Mouse (Mus musculus): ENCODE measurements around the gene Prap1. TPM values are rescaled to one million over a fixed set of nuclear protein-coding genes. Genes with fewer than 3 reads are reported as not detected.

Gene Prap1
- polyA plus RNA-seq, 1 experiment from 2014 or later = not detected

DNA sequence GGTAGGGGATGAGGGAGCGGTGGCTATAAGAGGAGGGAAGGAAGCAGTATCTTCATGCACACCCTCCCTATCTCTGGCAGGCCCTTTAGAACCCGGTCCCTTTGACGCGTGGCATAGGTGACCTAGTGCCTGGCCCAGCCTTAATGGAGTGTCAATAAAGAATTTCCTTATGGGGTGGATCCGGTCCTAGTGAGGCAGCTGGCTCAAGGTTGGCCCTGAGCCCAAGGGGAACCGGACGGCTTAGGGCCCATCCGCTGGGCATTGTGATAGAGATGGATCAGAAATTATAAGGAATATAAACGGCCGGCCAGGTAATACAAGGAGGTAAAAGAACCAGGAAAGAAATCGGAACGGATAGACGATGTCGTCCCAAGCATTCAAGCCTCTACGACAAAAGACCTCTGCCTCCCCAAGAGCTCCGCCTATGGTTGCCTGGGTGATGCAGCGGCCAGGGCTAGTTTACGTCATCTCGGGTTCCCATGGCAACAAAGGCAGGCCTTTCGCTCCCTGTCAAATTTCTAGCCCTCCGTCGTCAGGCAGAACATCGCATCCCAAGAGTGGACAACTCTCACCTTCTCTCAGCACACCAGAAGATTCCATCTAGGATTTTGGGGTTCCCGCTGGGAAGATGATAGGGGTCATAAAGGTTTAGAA, 12.6 kb upstream of the Prap1 start:
- H3K4me2 ChIP-seq (ENCODE audit: low read depth, low read length) = peak overlapping the region; percentile 37
- H3K9ac ChIP-seq (ENCODE audit: low read length) = no peak overlapping the region
- ATAC-seq (ENCODE audit: low read depth) = peak; percentile 77
- no peaks in the 10 kb centered on the region for H3K9me3 ChIP-seq (ENCODE audit: control insufficient read depth, low read length)
- no peak overlapping the region for H3K27ac ChIP-seq (ENCODE audit: low read length)
- no peaks in the 10 kb centered on the region; the same call in 1 of the 2 replicates for H3K4me1 ChIP-seq (replicated peaks; ENCODE audit: control insufficient read depth, insufficient read depth, low read length)
- 3% methylated on average over 24 of the region's 24 CpGs for WGBS
- peaks cover 39% of the 10 kb centered on the region for H3K27me3 ChIP-seq (ENCODE audit: control insufficient read depth, insufficient read depth, low read depth, low read length)
- H3K4me3 ChIP-seq (ENCODE audit: low read length) = peak overlapping the region; percentile 17
- no peaks in the 10 kb centered on the region for H3K36me3 ChIP-seq (ENCODE audit: control insufficient read depth, insufficient read depth, low read length)

DNA sequence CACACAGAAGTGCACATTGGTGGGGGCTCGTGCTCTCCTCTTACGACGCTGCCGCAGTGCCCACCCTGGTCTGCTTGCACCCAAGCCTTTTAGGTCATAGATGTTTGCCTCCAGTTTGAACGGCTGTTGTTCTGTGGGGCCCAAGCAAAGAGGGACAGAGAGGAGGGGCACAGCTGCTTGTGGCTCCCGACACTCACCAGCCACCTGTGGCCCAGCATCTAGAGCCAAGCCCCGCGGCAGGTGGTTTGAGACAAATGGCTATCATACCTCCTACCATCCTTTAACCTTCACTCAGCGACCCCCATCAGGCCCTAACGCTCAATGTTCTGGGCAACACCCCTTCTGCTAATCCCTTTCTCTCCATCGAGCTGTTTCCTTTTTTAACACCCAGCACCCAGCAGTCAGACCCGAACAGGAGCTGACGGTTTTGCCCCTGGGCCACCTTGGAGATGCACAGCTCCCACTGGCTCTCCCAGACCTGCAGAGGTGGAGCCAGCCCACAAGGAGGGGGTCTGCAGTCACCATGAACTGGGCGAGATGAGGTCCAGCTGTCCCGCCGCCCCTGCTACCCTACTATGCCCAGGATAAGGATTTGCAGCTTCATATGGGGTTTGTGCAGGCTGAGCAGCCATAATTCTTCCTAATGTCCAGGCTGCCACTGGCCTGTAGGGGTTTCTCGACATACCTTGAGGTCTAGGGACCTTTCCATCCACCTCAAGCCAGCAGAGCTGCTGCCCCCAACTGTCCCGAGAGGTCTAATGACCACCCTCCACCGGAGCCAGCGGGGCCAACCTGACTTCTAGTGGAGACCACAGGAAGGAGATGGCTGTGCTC, 11.6 kb upstream of the Prap1 start:
- Histone ChIP-seq H3K27me3 (ENCODE audit: control insufficient read depth, insufficient read depth, low read depth, low read length) (peaks cover 39% of the 10 kb centered on the region), H3K36me3 (ENCODE audit: control insufficient read depth, insufficient read depth, low read length) (no peaks in the 10 kb centered on the region), H3K27ac (ENCODE audit: low read length) (no peak overlapping the region), H3K4me1 (replicated peaks; ENCODE audit: control insufficient read depth, insufficient read depth, low read length) (no peaks in the 10 kb centered on the region; the same call in 1 of the 2 replicates), H3K9me3 (ENCODE audit: control insufficient read depth, low read length) (no peaks in the 10 kb centered on the region), H3K9ac (ENCODE audit: low read length) (no peak overlapping the region), H3K4me2 (ENCODE audit: low read depth, low read length) (no peak overlapping the region), H3K4me3 (ENCODE audit: low read length) (no peak overlapping the region)
- ATAC-seq (ENCODE audit: low read depth) = no peak
- WGBS = 18% methylated on average over 20 of the region's 20 CpGs

DNA sequence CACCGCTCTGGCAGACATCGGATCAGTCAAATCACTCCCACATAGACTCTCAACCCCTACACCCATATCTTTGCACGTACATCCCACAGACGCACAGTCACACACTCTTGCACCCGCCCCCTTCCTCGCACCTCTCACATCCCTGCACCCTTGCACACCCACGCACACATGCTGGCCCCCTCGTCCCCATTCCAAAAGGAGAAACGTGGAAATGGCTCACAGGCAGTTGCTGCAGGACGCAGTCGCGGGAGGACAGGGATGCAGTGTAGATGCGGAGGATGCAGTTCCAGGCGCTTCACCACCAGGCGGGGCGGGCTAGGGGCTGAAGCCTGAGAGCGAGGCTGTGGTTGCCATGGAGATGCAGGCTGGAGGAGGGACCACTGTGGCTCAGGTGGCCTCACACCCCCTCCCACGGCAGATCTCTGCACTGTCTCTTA, 10.9 kb upstream of the Prap1 start, which contains the start of gene Caly:
Gene Caly, minus strand, starts transcription at position 307 of the 437 bp plus-strand sequence.
- ATAC-seq (ENCODE audit: low read depth) = no peak

DNA sequence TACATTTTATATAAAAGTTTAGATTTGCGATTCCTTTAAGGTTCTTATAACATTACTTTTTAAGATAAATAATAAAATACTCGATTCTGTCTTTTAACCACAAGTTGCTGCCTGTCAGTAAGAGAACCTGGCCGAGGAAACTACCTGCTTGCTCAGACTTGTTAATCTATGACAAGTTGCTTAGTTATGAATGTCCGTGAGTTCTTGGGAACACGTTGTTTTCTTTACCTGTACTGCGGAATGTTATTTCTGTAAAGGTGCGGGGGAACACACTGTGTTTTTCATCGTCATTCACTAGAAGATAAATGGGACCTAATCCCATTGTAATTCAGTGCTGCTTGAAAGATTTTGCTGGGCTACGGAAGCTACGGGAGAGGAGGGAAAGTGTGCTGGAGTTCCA, 2.6 kb upstream of the Prap1 start:
- no peak overlapping the region for H3K4me3 ChIP-seq (ENCODE audit: low read length)
- no peaks in the 10 kb centered on the region for H3K4me1 ChIP-seq (replicated peaks; ENCODE audit: control insufficient read depth, insufficient read depth, low read length)
- 74% methylated on average over 10 of the region's 10 CpGs for WGBS
- no peak overlapping the region for H3K9ac ChIP-seq (ENCODE audit: low read length)
- no peaks in the 10 kb centered on the region for H3K36me3 ChIP-seq (ENCODE audit: control insufficient read depth, insufficient read depth, low read length)
- no peaks in the 10 kb centered on the region for H3K9me3 ChIP-seq (ENCODE audit: control insufficient read depth, low read length)
- ATAC-seq (ENCODE audit: low read depth) = no peak
- no peaks in the 10 kb centered on the region; the same call in 1 of the 2 replicates for H3K27me3 ChIP-seq (ENCODE audit: control insufficient read depth, insufficient read depth, low read depth, low read length)
- no peak overlapping the region for H3K27ac ChIP-seq (ENCODE audit: low read length)
- H3K4me2 ChIP-seq (ENCODE audit: low read depth, low read length) = no peak overlapping the region

More for the DNA sequence above, 10.9 kb upstream of the Prap1 start, which contains the start of gene Caly:
- H3K27ac ChIP-seq (ENCODE audit: low read length) = no peak within 1 kb of the TSS
- no peaks in the 10 kb centered on the region for H3K9me3 ChIP-seq (ENCODE audit: control insufficient read depth, low read length)
- no peaks in the 10 kb centered on the region; the same call in 1 of the 2 replicates for H3K4me1 ChIP-seq (replicated peaks; ENCODE audit: control insufficient read depth, insufficient read depth, low read length)
- WGBS = 4% methylated on average over 18 of the region's 18 CpGs
- H3K4me2 ChIP-seq (ENCODE audit: low read depth, low read length) = no peak within 1 kb of the TSS
- no peak within 1 kb of the TSS for H3K9ac ChIP-seq (ENCODE audit: low read length)
- H3K36me3 ChIP-seq (ENCODE audit: control insufficient read depth, insufficient read depth, low read length) = no peaks in the 10 kb centered on the region
- H3K4me3 ChIP-seq (ENCODE audit: low read length) = no peak within 1 kb of the TSS
- H3K27me3 ChIP-seq (ENCODE audit: control insufficient read depth, insufficient read depth, low read depth, low read length) = peaks cover 39% of the 10 kb centered on the region

DNA sequence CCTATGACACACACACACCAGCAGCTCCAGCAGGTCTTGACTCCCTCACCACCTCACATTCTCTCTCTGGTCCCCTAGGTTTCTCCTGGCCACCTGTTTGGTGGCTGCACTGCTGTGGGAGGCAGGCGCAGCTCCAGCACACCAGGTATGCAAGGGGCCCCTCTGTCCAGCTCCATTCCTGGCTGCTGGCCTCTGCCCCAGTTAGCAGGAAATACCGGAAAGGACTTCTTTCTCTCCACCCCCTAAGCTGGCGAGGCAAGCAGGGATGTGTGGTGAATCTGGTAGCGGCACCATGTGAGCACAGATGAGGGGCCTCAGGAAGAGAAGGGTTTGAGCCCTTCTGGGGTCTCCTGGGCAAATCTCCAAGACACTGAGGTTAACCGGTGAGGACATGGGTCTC, 1.8 kb downstream of the Prap1 start:
- no peak for ATAC-seq (ENCODE audit: low read depth)
- Histone ChIP-seq H3K36me3 (ENCODE audit: control insufficient read depth, insufficient read depth, low read length) (no peaks in the 10 kb centered on the region), H3K4me3 (ENCODE audit: low read length) (no peak overlapping the region), H3K27ac (ENCODE audit: low read length) (no peak overlapping the region), H3K4me2 (ENCODE audit: low read depth, low read length) (no peak overlapping the region), H3K9ac (ENCODE audit: low read length) (no peak overlapping the region), H3K4me1 (replicated peaks; ENCODE audit: control insufficient read depth, insufficient read depth, low read length) (no peaks in the 10 kb centered on the region), H3K27me3 (ENCODE audit: control insufficient read depth, insufficient read depth, low read depth, low read length) (no peaks in the 10 kb centered on the region), H3K9me3 (ENCODE audit: control insufficient read depth, low read length) (no peaks in the 10 kb centered on the region)
- 40% methylated on average over 5 of the region's 5 CpGs for WGBS

DNA sequence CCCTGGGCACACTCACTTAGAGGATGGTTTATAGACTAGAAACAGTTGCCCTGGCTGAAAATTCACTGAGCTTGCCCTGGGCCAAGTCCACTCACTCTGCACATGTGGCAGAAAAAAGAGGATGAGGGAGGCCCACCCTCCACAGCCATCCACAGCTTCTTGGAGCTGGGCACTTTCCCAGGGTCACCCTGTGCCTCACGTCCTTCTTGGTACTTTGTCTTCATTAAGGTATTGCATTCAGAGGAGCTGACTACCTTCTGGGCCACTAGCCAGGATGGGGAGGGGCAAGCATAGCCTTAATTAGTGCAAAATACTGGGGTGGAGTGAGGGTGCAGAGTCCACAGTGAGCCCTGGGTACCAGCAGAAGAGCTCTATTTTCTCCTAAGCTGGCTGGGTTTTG, 2.4 kb downstream of the Prap1 start:
- H3K4me1 ChIP-seq (replicated peaks; ENCODE audit: control insufficient read depth, insufficient read depth, low read length) = no peaks in the 10 kb centered on the region
- no peaks in the 10 kb centered on the region for H3K9me3 ChIP-seq (ENCODE audit: control insufficient read depth, low read length)
- H3K27ac ChIP-seq (ENCODE audit: low read length) = no peak overlapping the region
- no peak for ATAC-seq (ENCODE audit: low read depth)
- no peak overlapping the region for H3K9ac ChIP-seq (ENCODE audit: low read length)
- H3K4me3 ChIP-seq (ENCODE audit: low read length) = no peak overlapping the region
- WGBS = 27% methylated on average over 1 of the region's 1 CpGs
- no peak overlapping the region for H3K4me2 ChIP-seq (ENCODE audit: low read depth, low read length)
- no peaks in the 10 kb centered on the region for H3K36me3 ChIP-seq (ENCODE audit: control insufficient read depth, insufficient read depth, low read length)
- H3K27me3 ChIP-seq (ENCODE audit: control insufficient read depth, insufficient read depth, low read depth, low read length) = no peaks in the 10 kb centered on the region

DNA sequence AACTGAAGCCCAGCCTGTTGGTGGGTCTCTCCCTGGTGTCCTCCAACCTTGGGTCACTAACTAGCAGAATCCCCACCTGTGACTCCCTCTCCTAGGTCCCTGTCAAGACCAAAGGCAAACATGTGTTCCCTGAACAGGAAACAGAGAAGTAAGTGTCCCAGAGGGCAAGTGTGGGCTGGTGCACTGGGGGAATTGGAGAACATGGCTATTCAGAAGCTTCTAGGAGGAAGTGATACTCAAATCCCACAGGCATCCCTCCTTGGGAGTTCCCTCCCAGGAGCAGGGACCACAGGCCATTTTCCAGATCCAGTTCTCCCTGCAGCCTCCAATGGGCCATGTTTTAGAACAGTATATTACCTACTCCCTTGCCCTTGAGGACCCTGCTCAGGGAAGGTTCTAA, 2.9 kb downstream of the Prap1 start:
- H3K4me1 ChIP-seq (replicated peaks; ENCODE audit: control insufficient read depth, insufficient read depth, low read length) = no peaks in the 10 kb centered on the region
- no peak overlapping the region for H3K27ac ChIP-seq (ENCODE audit: low read length)
- no peak overlapping the region for H3K4me2 ChIP-seq (ENCODE audit: low read depth, low read length)
- ATAC-seq (ENCODE audit: low read depth) = no peak
- no peaks in the 10 kb centered on the region for H3K27me3 ChIP-seq (ENCODE audit: control insufficient read depth, insufficient read depth, low read depth, low read length)
- no peaks in the 10 kb centered on the region for H3K36me3 ChIP-seq (ENCODE audit: control insufficient read depth, insufficient read depth, low read length)
- no peak overlapping the region for H3K4me3 ChIP-seq (ENCODE audit: low read length)
- H3K9ac ChIP-seq (ENCODE audit: low read length) = no peak overlapping the region
- H3K9me3 ChIP-seq (ENCODE audit: control insufficient read depth, low read length) = no peaks in the 10 kb centered on the region

DNA sequence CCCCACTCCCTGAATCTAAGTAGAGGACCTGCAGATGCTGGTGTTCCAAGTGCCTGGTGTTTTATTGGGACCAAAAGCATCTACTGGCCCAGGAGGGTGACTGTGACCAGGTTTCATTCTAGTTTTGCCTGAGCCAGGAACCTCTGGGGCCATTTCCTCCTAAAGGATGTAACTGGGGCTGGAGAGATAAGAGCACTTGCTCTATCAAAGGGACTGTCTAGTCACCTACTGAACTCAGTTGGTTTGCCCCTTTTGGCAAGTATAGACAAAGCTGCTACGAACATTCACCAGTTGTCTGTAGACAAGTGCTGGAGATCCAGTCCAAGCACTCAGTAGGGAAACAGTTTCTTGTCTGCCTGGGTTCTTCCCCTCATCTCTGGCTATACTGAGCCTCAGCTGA, 5.3 kb downstream of the Prap1 start:
- WGBS = 88% methylated on average over 1 of the region's 1 CpGs
- no peak for ATAC-seq (ENCODE audit: low read depth)
- H3K27me3 ChIP-seq (ENCODE audit: control insufficient read depth, insufficient read depth, low read depth, low read length) = no peaks in the 10 kb centered on the region
- H3K4me2 ChIP-seq (ENCODE audit: low read depth, low read length) = no peak overlapping the region
- H3K4me3 ChIP-seq (ENCODE audit: low read length) = no peak overlapping the region
- no peaks in the 10 kb centered on the region for H3K9me3 ChIP-seq (ENCODE audit: control insufficient read depth, low read length)
- no peak overlapping the region for H3K9ac ChIP-seq (ENCODE audit: low read length)
- H3K27ac ChIP-seq (ENCODE audit: low read length) = no peak overlapping the region
- H3K4me1 ChIP-seq (replicated peaks; ENCODE audit: control insufficient read depth, insufficient read depth, low read length) = peaks cover 12% of the 10 kb centered on the region
- no peaks in the 10 kb centered on the region for H3K36me3 ChIP-seq (ENCODE audit: control insufficient read depth, insufficient read depth, low read length)

DNA sequence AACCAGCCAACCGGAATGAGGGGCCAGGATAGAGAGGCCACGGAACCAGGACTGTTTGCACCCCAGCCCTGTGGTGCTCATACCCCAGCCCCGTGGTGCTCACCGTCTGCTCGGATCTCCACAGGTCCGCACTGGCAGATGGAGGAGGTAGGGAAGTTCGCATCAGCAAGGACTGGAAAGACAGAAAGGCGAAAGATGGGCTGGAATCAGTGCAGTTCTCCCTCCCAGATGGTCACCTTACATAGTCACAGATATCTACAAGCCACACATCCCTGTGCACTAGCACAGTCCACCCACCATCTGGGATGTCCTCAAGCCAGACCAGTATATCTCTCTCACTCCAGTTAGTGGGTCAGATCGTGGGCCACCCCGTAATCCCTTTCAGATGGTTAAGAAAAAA, 8.3 kb downstream of the Prap1 start:
- H3K27ac ChIP-seq (ENCODE audit: low read length) = no peak overlapping the region
- no peak for ATAC-seq (ENCODE audit: low read depth)
- H3K4me1 ChIP-seq (replicated peaks; ENCODE audit: control insufficient read depth, insufficient read depth, low read length) = peaks cover 12% of the 10 kb centered on the region
- no peaks in the 10 kb centered on the region for H3K9me3 ChIP-seq (ENCODE audit: control insufficient read depth, low read length)
- peak overlapping the region; percentile 86 for H3K4me2 ChIP-seq (ENCODE audit: low read depth, low read length)
- H3K27me3 ChIP-seq (ENCODE audit: control insufficient read depth, insufficient read depth, low read depth, low read length) = no peaks in the 10 kb centered on the region
- peak overlapping the region; percentile 55 for H3K4me3 ChIP-seq (ENCODE audit: low read length)
- peak overlapping the region; percentile 69 for H3K9ac ChIP-seq (ENCODE audit: low read length)
- peaks cover 11% of the 10 kb centered on the region; the same call in 1 of the 2 replicates for H3K36me3 ChIP-seq (ENCODE audit: control insufficient read depth, insufficient read depth, low read length)
- 76% methylated on average over 10 of the region's 10 CpGs for WGBS

Data from lung, embryonic 16.5 days (tissue).